ENCODE assay signal across 9 mouse cellular contexts in the genomic region with DNA sequence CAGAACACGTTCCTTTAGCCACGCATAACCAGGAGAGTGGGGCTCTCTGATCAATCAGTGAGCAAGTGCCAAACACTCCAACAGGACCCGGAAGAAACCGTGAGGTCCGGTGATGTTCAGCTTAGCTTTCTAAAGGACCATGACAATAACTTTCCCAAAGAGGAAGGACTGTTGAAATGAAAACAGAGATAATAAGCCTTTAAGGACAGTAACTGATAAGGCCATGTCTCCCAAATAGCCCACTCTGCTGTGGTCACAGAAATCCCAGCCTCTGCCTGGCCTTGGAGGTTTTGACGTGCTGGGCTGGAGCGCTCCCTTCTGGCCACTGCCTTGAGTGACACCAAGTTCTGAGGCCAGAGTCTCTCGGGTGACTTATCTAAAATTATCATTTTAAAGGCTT. TPM values are rescaled to one million over a fixed set of nuclear protein-coding genes. Genes with fewer than 3 reads are reported as not detected.
DNase-seq lines count a peak whose midpoint lies in the region; ATAC-seq and TF ChIP-seq lines count a peak whose summit lies in the region.
"Had no signal": no experiment of that assay in that cellular context is flagged by ENCODE, and none has a peak within 500 bp of the region (broad histone marks: within the 10 kb centered on the region; RNA-seq: fewer than 3 reads in every experiment).

No protein-coding gene starts in this region.

- no peak for TF ChIP-seq POLR2A in kidney, adult 2 months (IDR thresholded peaks at IDR 0.05; ENCODE audit: low read depth, low read length)

- H3K36me3 ChIP-seq in kidney, adult 2 months (ENCODE audit: control insufficient read depth, insufficient read depth, low read length), result no peaks in the 10 kb centered on the region
- H3K36me3 ChIP-seq in E14TG2a.4 (ENCODE audit: insufficient read depth, low read length), result no peaks in the 10 kb centered on the region
- H3K36me3 ChIP-seq in heart, embryonic 15.5 days, result no peaks in the 10 kb centered on the region

- H3K4me3 ChIP-seq in kidney, adult 2 months (ENCODE audit: insufficient read depth, low read depth, low read length), result no peak overlapping the region
- H3K4me3 ChIP-seq in E14TG2a.4 (replicated peaks; ENCODE audit: low read length), result no peak overlapping the region
- no peak overlapping the region for H3K4me3 ChIP-seq in heart, embryonic 15.5 days

- ATAC-seq in activated CD4-positive, CD25-positive, alpha-beta regulatory T cell, adult 4 months, result peak; percentile 76
- ATAC-seq in heart, embryonic 15.5 days (replicated peaks; ENCODE audit: insufficient number of reproducible peaks, insufficient read depth, low FRiP score, low read depth), result no peak
- peak; percentile 96 for ATAC-seq in megakaryocyte-erythroid progenitor cell, adult 5-6 weeks (replicated peaks; ENCODE audit: low FRiP score, low TSS enrichment, poor library complexity, severe bottlenecking)

- peak; percentile 11 for DNase-seq in kidney, adult 2 months
- no peak for DNase-seq in kidney, adult 11 months
- DNase-seq in urinary bladder, adult 2 months (ENCODE audit: low spot score), result no peak
- DNase-seq in cerebellum, adult 11-12 months, result no peak

- peaks cover 6% of the 10 kb centered on the region; the same call in 1 of the 2 replicates for H3K9me3 ChIP-seq in E14TG2a.4 (ENCODE audit: low read length)
- H3K9me3 ChIP-seq in heart, embryonic 15.5 days (replicated peaks), result no peaks in the 10 kb centered on the region

- no peak overlapping the region for H3K9ac ChIP-seq in heart, embryonic 15.5 days

- no peak overlapping the region for H3K27ac ChIP-seq in kidney, adult 2 months (ENCODE audit: insufficient read depth, low read depth, low read length)
- H3K27ac ChIP-seq in heart, embryonic 15.5 days, result no peak overlapping the region
- H3K27ac ChIP-seq: macrophage had no signal

- peak overlapping the region; percentile 39 for H3K4me2 ChIP-seq in heart, embryonic 15.5 days

- no peaks in the 10 kb centered on the region for H3K4me1 ChIP-seq in kidney, adult 2 months (ENCODE audit: control insufficient read depth, insufficient read depth, low read length)
- H3K4me1 ChIP-seq in E14TG2a.4 (replicated peaks; ENCODE audit: low read depth, low read length), result no peaks in the 10 kb centered on the region
- no peaks in the 10 kb centered on the region for H3K4me1 ChIP-seq in heart, embryonic 15.5 days (replicated peaks)

- 57% methylated on average over 8 of the region's 8 CpGs for WGBS in kidney, adult 2 months
- 29% methylated on average over 8 of the region's 8 CpGs for WGBS in heart, embryonic 15.5 days

- peak; percentile 56 for TF ChIP-seq CTCF in kidney, adult 2 months (conservative IDR thresholded peaks at IDR 0.05; ENCODE audit: insufficient read depth, insufficient read length, low read depth, low read length)
- peak; percentile 15; the same call in 1 of the 2 replicates for TF ChIP-seq CTCF in E14TG2a.4 (conservative IDR thresholded peaks at IDR 0.05; ENCODE audit: low read length)

- H3K27me3 ChIP-seq in kidney, adult 2 months (replicated peaks; ENCODE audit: control insufficient read depth, insufficient read depth, low read length), result no peaks in the 10 kb centered on the region
- no peaks in the 10 kb centered on the region for H3K27me3 ChIP-seq in E14TG2a.4 (ENCODE audit: insufficient read depth, low read length)
- H3K27me3 ChIP-seq in heart, embryonic 15.5 days, result no peaks in the 10 kb centered on the region

RNA-seq across cellular contexts. Expression of gene Rpia, which starts 39.7 kb away (rescaled TPM):
- 10.2 and 15.0 TPM in 2 replicates for polyA plus RNA-seq in kidney, adult 2 months (2012; rRNA removed)
- 1 to 10 TPM; 4.2 to 5.2 TPM for polyA plus RNA-seq in activated CD4-positive, CD25-positive, alpha-beta regulatory T cell, adult 4 months (2017; shearing (Covaris generic))
- polyA plus RNA-seq in heart, embryonic 15.5 days (2015; fragmentation: Nextera tagmentation; extraction: Ambion mirVana), result 1.1 and 1.4 TPM in 2 replicates
- 127 and 143 TPM in 2 replicates for total RNA-seq in megakaryocyte-erythroid progenitor cell, adult 5-6 weeks (2014; fragmentation: Nextera tagmentation)
- total RNA-seq in megakaryocyte-erythroid progenitor cell, adult 5-6 weeks (2017), result 247 and 276 TPM in 2 replicates
- 24.8 and 27.8 TPM in 2 replicates for polyA plus RNA-seq in urinary bladder, adult 2 months (2012; rRNA removed)
